Mouse (Mus musculus) adrenal gland, adult (tissue): ENCODE data around the gene Fam169b.
A peak's percentile ranks its signal among the peaks of the same experiment; 100 is the strongest.
"Not testable (repeated sequence)": the region's sequence is repeated elsewhere in the genome, so short reads cannot be mapped to it uniquely, and the experiment has no call there.

Source experiments
- DNase-seq, 2 experiments: peaks; one replicate each; pipeline ENCODE4 v3.0.0; 2022 to 2023; ENCODE audit warnings: low spot score in 1 of 2; ENCODE audit not compliant: inconsistent age in 2 of 2

Gene Fam169b

GRCm38 (mm10) chr7:68285851-68286298 lies 12.2 kb downstream of the Fam169b start:
- no peak for DNase-seq

- DNase-seq, result no peak
Measured at GRCm38 (mm10) chr7:68286526-68287481, 13.2 kb downstream of the Fam169b start.

GRCm38 (mm10) chr7:68287582-68287981 lies 13.9 kb downstream of the Fam169b start:
- DNase-seq, result no peak

- DNase-seq, result not testable (repeated sequence)
Measured at GRCm38 (mm10) chr7:68288000-68288399, 14.4 kb downstream of the Fam169b start.

GRCm38 (mm10) chr7:68289081-68289480 lies 15.4 kb downstream of the Fam169b start:
- DNase-seq, result no peak

GRCm38 (mm10) chr7:68291603-68292002 lies 18.0 kb downstream of the Fam169b start:
- DNase-seq, result no peak

- no peak for DNase-seq
Measured at GRCm38 (mm10) chr7:68293997-68294789, 20.6 kb downstream of the Fam169b start.

- DNase-seq, result no peak
Measured at GRCm38 (mm10) chr7:68296487-68296886, 22.8 kb downstream of the Fam169b start.

GRCm38 (mm10) chr7:68298381-68299076 lies 24.9 kb downstream of the Fam169b start:
- no peak for DNase-seq

GRCm38 (mm10) chr7:68301160-68301559 lies 27.5 kb downstream of the Fam169b start:
- DNase-seq, result no peak

- DNase-seq, result peak; percentile 58 to 87
Measured at GRCm38 (mm10) chr7:68302586-68303433, 29.2 kb downstream of the Fam169b start.

GRCm38 (mm10) chr7:68303685-68304084 lies 30.0 kb downstream of the Fam169b start:
- DNase-seq, result no peak

- no peak for DNase-seq
Measured at GRCm38 (mm10) chr7:68305781-68306575, 32.3 kb downstream of the Fam169b start.

- DNase-seq, result no peak
Measured at GRCm38 (mm10) chr7:68306756-68307155, 33.1 kb downstream of the Fam169b start.

- peak in 1 of 2 experiments; percentile 28 for DNase-seq
Measured at GRCm38 (mm10) chr7:68311469-68311868, 37.8 kb downstream of the Fam169b start.

- no peak for DNase-seq
Measured at GRCm38 (mm10) chr7:68312395-68312794, 38.8 kb downstream of the Fam169b start.

GRCm38 (mm10) chr7:68313038-68313782 lies 39.6 kb downstream of the Fam169b start:
- no peak for DNase-seq

- DNase-seq, result no peak
Measured at GRCm38 (mm10) chr7:68314286-68314685, 40.6 kb downstream of the Fam169b start.

GRCm38 (mm10) chr7:68315068-68315467 lies 41.4 kb downstream of the Fam169b start:
- DNase-seq, result no peak
